Mouse (Mus musculus): ENCODE data around the gene Tardbp. TPM values are rescaled to one million over a fixed set of nuclear protein-coding genes. Genes with fewer than 3 reads are reported as not detected.

Gene Tardbp
- 109 TPM in 2 replicates for polyA plus RNA-seq (2015; fragmentation: Nextera tagmentation; extraction: Ambion mirVana)

GRCm38 (mm10) chr4:148626623-148627185 lies at the start of gene Tardbp:
TSS of gene Tardbp (minus strand) at chr4:148627019.

GRCm38 (mm10) chr4:148643291-148644156 lies 16.7 kb upstream of the Tardbp start, which contains the start of gene Gm572:
TSS of gene Gm572 (plus strand) at chr4:148643317.

GRCm38 (mm10) chr4:148602357-148603120 lies 24.3 kb downstream of the Tardbp start, which contains the start of gene Masp2:
TSS of gene Masp2 (plus strand) at chr4:148602554.

GRCm38 (mm10) chr4:148591171-148591630 lies 35.6 kb downstream of the Tardbp start, which contains the start of gene Srm:
TSS of gene Srm (plus strand) at chr4:148591503.

Other genes with a start within 250 kb of the Tardbp start
- gene Ubiad1, start 182.2 kb downstream of the Tardbp start, polyA plus RNA-seq (2015; fragmentation: Nextera tagmentation; extraction: Ambion mirVana), result 12.6 and 13.9 TPM in 2 replicates
- 21.6 and 22.2 TPM in 2 replicates for gene Mtor, start 178.4 kb downstream of the Tardbp start, polyA plus RNA-seq (2015; fragmentation: Nextera tagmentation; extraction: Ambion mirVana)
- gene Angptl7, start 126.6 kb downstream of the Tardbp start, polyA plus RNA-seq (2015; fragmentation: Nextera tagmentation; extraction: Ambion mirVana), result 0.27 and 0.37 TPM in 2 replicates
- gene Exosc10, start 68.6 kb downstream of the Tardbp start, polyA plus RNA-seq (2015; fragmentation: Nextera tagmentation; extraction: Ambion mirVana), result 55.3 and 63.4 TPM in 2 replicates
- 190 and 192 TPM in 2 replicates for gene Srm, start 35.5 kb downstream of the Tardbp start, polyA plus RNA-seq (2015; fragmentation: Nextera tagmentation; extraction: Ambion mirVana)
- 0.37 and 0.73 TPM in 2 replicates for gene Masp2, start 24.5 kb downstream of the Tardbp start, polyA plus RNA-seq (2015; fragmentation: Nextera tagmentation; extraction: Ambion mirVana)
- gene Gm572, start 16.3 kb upstream of the Tardbp start, polyA plus RNA-seq (2015; fragmentation: Nextera tagmentation; extraction: Ambion mirVana), result not detected in 2 replicates
- gene Casz1, start 177.4 kb upstream of the Tardbp start, polyA plus RNA-seq (2015; fragmentation: Nextera tagmentation; extraction: Ambion mirVana), result 7.8 and 8.5 TPM in 2 replicates

Data from neural tube, postnatal 0 days (tissue).